Mouse (Mus musculus) midbrain, embryonic 11.5 days (tissue): ENCODE data around the gene Dnal1. TPM values are rescaled to one million over a fixed set of nuclear protein-coding genes. Genes with fewer than 3 reads are reported as not detected.

Source experiments
- ATAC-seq: fragments of 200-750 bp; cut with Nextera tagmentation; 2 replicates; pipeline ENCODE4 v1.8.0; 2017; ENCODE audit warnings: moderate TSS enrichment, moderate library complexity; ENCODE audit not compliant: low FRiP score
- DNase-seq: peaks from one replicate; pipeline ENCODE4 v3.0.0; 2015; ENCODE audit warnings: low spot score; ENCODE audit errors: missing footprints
- H3K27ac ChIP-seq: fragments of 300-500 bp; sonication (generic); 2 replicates; pipeline ENCODE4 v1.5.1; 2014; ENCODE audit warnings: low read depth, low read length
- H3K27me3 ChIP-seq: fragments of 300-500 bp; sonication (generic); 2 replicates; pipeline ENCODE4 v1.6.1; 2014; ENCODE audit warnings: mild to moderate bottlenecking, low read length, moderate library complexity, mixed read lengths; ENCODE audit not compliant: control insufficient read depth, insufficient read depth
- H3K36me3 ChIP-seq: fragments of 300-500 bp; sonication (generic); 2 replicates; pipeline ENCODE4 v1.6.1; 2014; ENCODE audit warnings: mild to moderate bottlenecking, low read length, moderate library complexity, mixed read lengths; ENCODE audit not compliant: control insufficient read depth, insufficient read depth
- H3K4me1 ChIP-seq: fragments of 300-500 bp; sonication (generic); 2 replicates; pipeline ENCODE4 v1.6.1; 2014; ENCODE audit warnings: low read length; ENCODE audit not compliant: control insufficient read depth, insufficient read depth
- H3K4me2 ChIP-seq: fragments of 300-500 bp; sonication (generic); 2 replicates; pipeline ENCODE4 v1.6.1; 2014; ENCODE audit warnings: mild to moderate bottlenecking, moderate library complexity
- H3K4me3 ChIP-seq: fragments of 300-500 bp; sonication (generic); 2 replicates; pipeline ENCODE4 v1.5.1; 2014; ENCODE audit warnings: low read depth, low read length
- H3K9ac ChIP-seq: fragments of 300-500 bp; sonication (generic); 2 replicates; pipeline ENCODE4 v1.6.1; 2014; ENCODE audit warnings: low read length
- H3K9me3 ChIP-seq: fragments of 300-500 bp; sonication (generic); 2 replicates; pipeline ENCODE4 v1.6.1; 2016; ENCODE audit warnings: low read length; ENCODE audit not compliant: control insufficient read depth
- WGBS: fragments of 180-500 bp; shearing (Covaris S2); extraction: QIAGEN DNeasy Blood & Tissue Kit; methylation state at CpG from one replicate; pipeline ENCODE4 v1.1.7; 2014; 5-methylcytosine and 5-hydroxymethylcytosine counted together
- polyA plus RNA-seq: library from polyadenylated mRNA; unstranded; fragments of >200 nt; fragmentation: Nextera tagmentation; extraction: Ambion mirVana; gene quantifications from 2 replicates; pipeline ENCODE4 v1.2.1, GENCODE M21; 2014

Dnal1 gene
- polyA plus RNA-seq, 1 experiment from 2014 or later = 4.9 TPM

DNA sequence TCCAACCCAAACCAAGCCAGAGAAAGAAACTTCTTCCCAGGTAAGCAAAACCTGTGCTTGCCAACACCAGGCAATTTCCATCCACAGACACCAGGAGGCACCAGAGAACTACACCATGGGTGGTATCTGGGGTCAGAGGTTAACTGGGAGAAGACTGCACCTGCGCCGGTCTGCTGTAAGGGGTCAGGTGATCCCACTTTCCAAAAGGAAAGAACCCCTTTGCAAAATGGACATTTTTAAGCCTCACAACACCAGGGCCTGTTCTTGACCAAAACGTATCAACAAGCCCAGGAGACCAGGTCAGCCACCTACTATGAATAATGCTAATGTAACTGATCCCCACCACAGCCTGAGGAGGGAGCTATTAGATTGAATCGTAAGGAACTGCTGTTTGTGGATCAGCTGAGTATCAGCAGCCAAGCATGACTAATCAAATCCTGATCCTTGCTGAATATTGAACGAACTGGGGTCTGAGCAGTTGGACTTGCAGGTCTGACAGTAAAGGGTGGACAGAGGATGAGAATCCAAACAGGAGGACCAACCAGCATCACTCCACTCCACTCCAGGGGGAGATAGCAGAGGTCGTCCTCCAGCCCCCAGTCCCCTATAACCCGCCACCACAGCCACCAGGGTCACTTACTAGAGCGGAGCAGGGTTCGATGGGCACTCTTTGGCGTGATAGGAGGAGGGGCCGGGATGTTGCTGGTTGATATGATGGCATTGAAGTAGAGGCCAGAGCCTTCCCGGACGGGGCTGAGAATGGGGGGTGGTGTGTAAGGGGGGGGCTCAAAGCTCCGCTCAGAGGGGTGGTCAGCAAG lies 47.7 kb downstream of the Dnal1 start:
- ATAC-seq (peak; percentile 55), DNase-seq (peak; percentile 89)
- H3K27ac ChIP-seq = no peak overlapping the region
- H3K36me3 ChIP-seq = peaks cover 3% of the 10 kb centered on the region; the same call in 1 of the 2 replicates
- peaks cover 3% of the 10 kb centered on the region; the same call in 1 of the 2 replicates for H3K4me1 ChIP-seq
- no peak overlapping the region for H3K9ac ChIP-seq
- WGBS = 72% methylated on average over 14 of the region's 14 CpGs
- no peaks in the 10 kb centered on the region for H3K27me3 ChIP-seq
- H3K4me3 ChIP-seq = no peak overlapping the region
- H3K9me3 ChIP-seq = no peaks in the 10 kb centered on the region
- H3K4me2 ChIP-seq = no peak overlapping the region

- no peak for ATAC-seq
- 92% methylated on average over 9 of the region's 9 CpGs for WGBS
- no peak overlapping the region for H3K27ac ChIP-seq
- peaks cover 3% of the 10 kb centered on the region; the same call in 1 of the 2 replicates for H3K4me1 ChIP-seq
- peaks cover 3% of the 10 kb centered on the region; the same call in 1 of the 2 replicates for H3K36me3 ChIP-seq
- no peak overlapping the region for H3K9ac ChIP-seq
- no peak overlapping the region for H3K4me3 ChIP-seq
- no peak for DNase-seq
- H3K9me3 ChIP-seq = no peaks in the 10 kb centered on the region
- no peak overlapping the region for H3K4me2 ChIP-seq
- no peaks in the 10 kb centered on the region for H3K27me3 ChIP-seq
Observed at GRCm38 (mm10) chr12:84163133-84163532, 49.0 kb downstream of the Dnal1 start.

DNA sequence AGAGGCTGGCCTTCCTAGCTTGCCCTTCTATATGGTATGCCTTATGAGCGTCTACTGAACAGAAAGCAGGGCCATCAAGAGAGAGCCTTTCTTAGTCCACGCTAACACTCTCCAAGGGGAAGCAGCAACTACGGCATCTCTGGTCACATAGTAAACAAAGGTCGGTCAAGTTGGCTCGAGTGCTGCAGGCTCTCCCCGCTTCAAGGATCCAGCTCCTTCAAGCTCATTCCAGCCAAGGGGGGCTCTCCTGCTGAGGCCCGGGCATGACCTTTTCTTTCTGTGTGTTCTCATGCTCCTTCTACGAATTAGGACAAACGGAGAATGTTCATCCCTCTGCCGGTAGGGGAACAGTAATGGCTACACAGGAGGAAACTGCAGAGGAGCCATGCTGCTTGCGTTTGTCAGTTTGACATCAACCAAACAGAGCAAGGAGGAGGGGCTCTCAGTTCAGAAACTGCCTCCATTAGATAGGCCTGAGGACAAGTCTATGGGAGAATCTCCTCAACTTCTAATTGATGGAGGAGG lies 49.5 kb downstream of the Dnal1 start:
- H3K4me2 ChIP-seq = no peak overlapping the region
- H3K27ac ChIP-seq = no peak overlapping the region
- no peak for DNase-seq
- H3K9me3 ChIP-seq = no peaks in the 10 kb centered on the region
- H3K27me3 ChIP-seq = no peaks in the 10 kb centered on the region
- no peak overlapping the region for H3K9ac ChIP-seq
- H3K4me1 ChIP-seq = peaks cover 3% of the 10 kb centered on the region; the same call in 1 of the 2 replicates
- H3K36me3 ChIP-seq = peaks cover 1% of the 10 kb centered on the region; the same call in 1 of the 2 replicates
- no peak overlapping the region for H3K4me3 ChIP-seq
- WGBS = 81% methylated on average over 11 of the region's 11 CpGs
- ATAC-seq = no peak

DNA sequence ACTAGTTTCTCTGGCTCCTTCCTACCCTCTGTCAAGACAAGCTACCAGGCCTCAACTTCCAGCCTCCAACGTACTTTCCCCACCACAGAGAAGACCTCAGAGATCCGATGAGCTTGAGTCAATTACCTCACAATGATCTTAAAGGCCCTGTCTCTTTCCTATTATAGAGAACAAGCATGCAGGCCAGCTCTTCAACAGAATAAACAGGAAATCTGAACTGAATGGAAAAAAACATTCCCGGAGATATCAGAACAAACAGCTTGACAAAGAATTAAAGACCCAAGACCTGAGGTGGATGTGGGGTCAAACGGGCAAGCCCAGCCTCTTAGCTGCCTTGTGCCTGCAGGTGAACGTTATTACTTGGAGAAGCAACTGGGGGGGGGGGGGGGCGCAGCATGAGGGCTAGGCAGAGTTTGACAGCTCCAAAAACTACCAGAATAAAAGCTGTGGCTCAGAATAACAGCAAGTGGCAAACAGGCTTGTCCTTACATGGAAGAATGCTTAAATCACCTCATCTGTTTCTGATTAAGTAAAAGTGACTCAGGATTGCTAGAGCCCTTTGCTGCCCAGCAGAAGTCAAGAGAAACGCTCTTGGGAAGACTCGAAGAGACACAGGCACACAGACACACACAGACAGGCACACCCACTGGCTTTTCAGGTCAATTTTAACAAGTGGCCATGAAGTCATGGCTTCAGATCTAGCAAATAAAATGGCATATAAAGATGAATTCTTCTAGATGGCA lies 51.6 kb downstream of the Dnal1 start:
- no peak for ATAC-seq
- Histone ChIP-seq H3K9me3 (no peaks in the 10 kb centered on the region), H3K27ac (no peak overlapping the region), H3K36me3 (no peaks in the 10 kb centered on the region), H3K4me3 (no peak overlapping the region), H3K27me3 (no peaks in the 10 kb centered on the region), H3K4me2 (no peak overlapping the region), H3K9ac (no peak overlapping the region), H3K4me1 (peaks cover 3% of the 10 kb centered on the region; the same call in 1 of the 2 replicates)
- no peak for DNase-seq
- WGBS = 85% methylated on average over 8 of the region's 8 CpGs

DNA sequence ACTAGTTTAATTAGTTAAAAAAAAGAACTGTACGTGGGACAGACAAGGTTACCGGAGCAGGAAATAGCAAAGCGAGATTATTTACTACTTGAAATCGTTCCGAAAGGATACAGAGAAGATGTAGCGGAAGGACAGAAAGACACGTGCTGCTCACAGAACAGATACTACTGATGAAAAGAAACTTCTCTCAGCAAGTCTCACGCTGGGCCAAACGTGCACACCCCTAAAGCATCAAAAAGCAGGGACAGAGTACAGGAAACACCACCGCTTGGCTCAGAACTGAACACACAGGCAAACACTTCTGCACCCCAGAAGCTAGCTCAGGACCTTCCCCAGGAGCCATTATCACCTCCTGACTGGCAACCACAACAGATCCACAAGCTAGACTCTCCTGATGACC lies 56.4 kb downstream of the Dnal1 start:
- Histone ChIP-seq H3K36me3 (peaks cover 3% of the 10 kb centered on the region; the same call in 1 of the 2 replicates), H3K27ac (no peak overlapping the region), H3K9me3 (no peaks in the 10 kb centered on the region), H3K9ac (no peak overlapping the region), H3K4me3 (no peak overlapping the region), H3K27me3 (no peaks in the 10 kb centered on the region), H3K4me2 (no peak overlapping the region), H3K4me1 (peaks cover 6% of the 10 kb centered on the region)
- no peak for ATAC-seq
- no peak for DNase-seq
- WGBS = 95% methylated on average over 10 of the region's 10 CpGs

GRCm38 (mm10) chr12:84172216-84172615 lies 58.0 kb downstream of the Dnal1 start:
- Histone ChIP-seq H3K4me2 (no peak overlapping the region), H3K4me1 (peaks cover 18% of the 10 kb centered on the region), H3K36me3 (peaks cover 3% of the 10 kb centered on the region; the same call in 1 of the 2 replicates), H3K27me3 (no peaks in the 10 kb centered on the region), H3K9ac (no peak overlapping the region), H3K27ac (no peak overlapping the region), H3K9me3 (no peaks in the 10 kb centered on the region), H3K4me3 (no peak overlapping the region)
- 95% methylated on average over 3 of the region's 3 CpGs for WGBS
- ATAC-seq (no peak), DNase-seq (no peak)

DNA sequence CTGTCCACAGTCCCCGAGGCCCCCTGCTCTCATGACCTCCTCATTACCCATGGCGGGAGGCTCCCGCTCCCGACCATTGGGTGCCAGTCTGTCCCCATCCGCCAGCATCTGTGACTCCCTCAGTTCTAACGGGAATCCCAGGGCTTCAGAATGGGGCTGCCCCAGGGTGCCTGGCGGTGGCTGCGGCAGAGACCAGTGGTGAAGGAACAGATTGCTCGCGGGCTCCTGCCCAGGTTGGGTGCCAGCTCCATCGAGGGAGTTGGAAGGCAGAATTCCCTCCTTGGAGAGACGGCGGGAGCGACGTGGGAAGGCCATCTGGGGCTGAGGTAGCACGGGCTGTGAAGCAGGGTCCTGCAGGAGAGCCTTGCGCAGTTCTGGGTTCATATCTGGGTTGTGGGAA lies 58.7 kb downstream of the Dnal1 start:
- H3K36me3 ChIP-seq = peaks cover 3% of the 10 kb centered on the region; the same call in 1 of the 2 replicates
- no peak for ATAC-seq
- no peak for DNase-seq
- no peaks in the 10 kb centered on the region for H3K9me3 ChIP-seq
- no peak overlapping the region for H3K4me2 ChIP-seq
- 90% methylated on average over 17 of the region's 17 CpGs for WGBS
- no peak overlapping the region for H3K27ac ChIP-seq
- no peak overlapping the region for H3K9ac ChIP-seq
- H3K4me3 ChIP-seq = no peak overlapping the region
- peaks cover 24% of the 10 kb centered on the region for H3K4me1 ChIP-seq
- no peaks in the 10 kb centered on the region for H3K27me3 ChIP-seq

GRCm38 (mm10) chr12:84173309-84173915 lies 59.2 kb downstream of the Dnal1 start:
- Histone ChIP-seq H3K4me3 (no peak overlapping the region), H3K36me3 (peaks cover 3% of the 10 kb centered on the region; the same call in 1 of the 2 replicates), H3K4me2 (no peak overlapping the region), H3K9me3 (no peaks in the 10 kb centered on the region), H3K9ac (no peak overlapping the region), H3K4me1 (peaks cover 24% of the 10 kb centered on the region), H3K27ac (no peak overlapping the region), H3K27me3 (no peaks in the 10 kb centered on the region)
- ATAC-seq (no peak), DNase-seq (no peak)
- 96% methylated on average over 13 of the region's 13 CpGs for WGBS
